Mouse (Mus musculus): Measurements from ENCODE around the gene Slc13a4.
A peak's percentile ranks its signal among the peaks of the same experiment; 100 is the strongest.

The Slc13a4 gene

GRCm38 (mm10) chr6:35308037-35308436 is at the start of gene Slc13a4:
Gene Slc13a4, minus strand, starts transcription at chr6:35308131.
- DNase-seq (ENCODE audit: low spot score in 2 of 2), result no peak

DNA sequence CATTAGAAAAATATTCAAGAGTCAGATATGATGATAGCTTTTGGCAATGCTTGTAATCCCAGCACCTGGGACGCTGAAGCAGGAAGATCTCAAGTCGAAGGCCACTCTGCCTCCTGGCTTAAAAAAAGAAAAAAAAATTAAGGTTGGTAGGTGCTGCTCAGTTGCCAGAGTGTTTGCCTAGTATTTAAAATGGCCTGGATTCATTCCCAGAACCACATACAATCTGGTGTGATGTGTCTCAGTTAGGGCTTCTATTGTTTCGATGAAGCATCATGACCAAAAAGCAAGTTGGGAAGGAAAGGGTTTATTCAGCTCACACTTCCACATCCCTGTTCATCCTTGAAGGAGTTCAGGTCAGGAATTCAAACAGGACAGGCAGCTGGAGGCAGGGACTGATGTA is 47.4 kb upstream of the Slc13a4 start:
- no peak for DNase-seq (ENCODE audit: low spot score in 2 of 2)

- DNase-seq (ENCODE audit: low spot score in 2 of 2), result no peak
Observed at GRCm38 (mm10) chr6:35354622-35354998, 46.7 kb upstream of the Slc13a4 start.

DNA sequence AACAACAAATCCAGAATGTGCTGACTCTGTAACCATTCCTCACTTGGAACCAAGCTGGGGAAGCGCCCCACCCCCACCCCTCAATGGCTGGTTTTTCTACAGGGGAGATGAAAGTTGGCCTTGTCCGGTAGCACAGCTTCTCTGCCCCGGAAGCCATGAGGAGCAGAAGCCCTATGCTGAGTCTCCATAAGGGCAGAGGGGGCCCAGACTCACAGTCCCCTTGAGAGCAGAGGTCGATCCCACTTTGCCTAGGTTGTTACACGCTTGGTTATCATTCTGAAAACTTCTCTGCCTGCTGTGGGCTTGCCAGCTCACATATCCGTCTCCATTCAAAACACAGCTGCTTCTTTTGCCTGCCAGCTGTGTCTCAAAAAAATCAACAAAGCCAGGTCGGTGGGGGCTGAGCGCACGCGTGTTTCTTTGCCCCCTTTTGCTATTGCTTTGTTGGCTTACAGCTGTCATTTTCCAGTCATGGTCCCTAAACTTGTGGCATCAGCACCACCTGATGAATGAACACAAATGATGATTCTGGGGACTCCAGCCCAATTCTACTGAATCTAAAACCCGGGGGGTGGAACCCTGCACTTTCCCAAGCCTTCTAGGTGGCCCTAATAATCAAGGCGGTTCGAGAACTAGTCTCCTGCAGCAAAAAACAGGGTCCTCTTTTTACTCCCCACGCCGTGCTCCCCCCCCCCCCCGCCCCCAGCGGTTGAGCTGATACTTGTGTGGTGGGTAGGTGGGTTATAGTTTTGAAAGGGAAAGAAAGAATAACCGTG is 46.1 kb upstream of the Slc13a4 start:
- no peak for DNase-seq (ENCODE audit: low spot score in 2 of 2)

DNA sequence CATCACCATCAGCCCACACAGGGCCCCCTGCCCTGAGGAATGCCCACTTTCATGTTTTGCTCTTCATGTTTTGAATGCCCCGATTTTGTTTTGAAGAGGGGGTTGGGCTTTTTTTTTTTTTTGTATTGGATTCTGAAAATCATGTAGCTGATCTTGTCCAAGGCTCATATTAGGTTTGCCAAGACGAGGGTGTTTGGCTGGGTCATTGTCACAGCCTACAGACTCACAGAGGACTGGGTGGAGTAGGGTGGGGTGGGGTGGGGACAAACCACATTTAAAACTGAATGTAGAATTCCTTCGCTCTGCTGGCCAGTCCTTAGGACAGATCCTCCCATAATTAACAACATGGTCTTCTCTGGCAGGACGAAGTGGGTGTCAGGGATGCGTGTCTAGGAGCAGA is 45.5 kb upstream of the Slc13a4 start:
- no peak for DNase-seq (ENCODE audit: low spot score in 2 of 2)

DNA sequence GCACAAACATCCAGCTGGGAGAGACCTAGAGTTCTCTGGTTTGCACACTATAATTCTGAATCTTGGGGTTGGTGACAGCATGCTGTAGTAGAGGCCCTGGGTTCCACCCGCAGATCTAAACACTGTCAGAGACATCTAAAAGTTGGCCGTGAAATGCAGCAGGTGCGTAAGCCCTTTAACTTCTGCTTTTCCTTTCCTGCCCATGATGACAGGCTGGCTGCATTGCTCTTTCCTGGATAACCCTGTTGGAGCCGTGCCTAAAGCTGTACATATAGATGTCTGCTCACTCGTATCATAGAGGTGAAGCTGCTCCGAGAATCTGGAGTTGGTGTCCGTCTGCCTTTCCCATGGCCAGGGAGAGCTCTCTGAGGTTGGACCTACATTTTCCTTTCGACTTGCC is 44.9 kb upstream of the Slc13a4 start:
- no peak for DNase-seq (ENCODE audit: low spot score in 2 of 2)

DNA sequence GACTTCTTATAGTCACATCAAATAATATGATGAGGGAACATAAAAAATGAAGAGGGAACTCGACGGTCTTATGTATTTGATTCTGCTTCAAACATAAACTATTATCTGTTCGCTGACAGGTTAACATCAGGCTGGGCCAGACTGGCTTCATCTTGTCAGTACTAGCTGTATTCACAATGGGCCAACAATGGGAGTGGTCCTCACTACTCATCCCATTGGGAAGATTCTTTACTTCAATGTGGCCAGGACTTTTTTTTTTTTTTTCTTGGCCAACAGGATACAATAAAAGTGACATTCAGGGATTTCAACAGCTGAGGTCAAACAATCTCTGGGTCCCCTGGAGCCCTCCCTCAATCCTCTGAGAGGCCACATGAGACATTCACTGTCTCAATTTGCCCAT is 43.9 kb upstream of the Slc13a4 start:
- DNase-seq (ENCODE audit: low spot score in 2 of 2), result no peak

GRCm38 (mm10) chr6:35349784-35350183 is 41.9 kb upstream of the Slc13a4 start:
- no peak for DNase-seq (ENCODE audit: low spot score in 2 of 2)

DNA sequence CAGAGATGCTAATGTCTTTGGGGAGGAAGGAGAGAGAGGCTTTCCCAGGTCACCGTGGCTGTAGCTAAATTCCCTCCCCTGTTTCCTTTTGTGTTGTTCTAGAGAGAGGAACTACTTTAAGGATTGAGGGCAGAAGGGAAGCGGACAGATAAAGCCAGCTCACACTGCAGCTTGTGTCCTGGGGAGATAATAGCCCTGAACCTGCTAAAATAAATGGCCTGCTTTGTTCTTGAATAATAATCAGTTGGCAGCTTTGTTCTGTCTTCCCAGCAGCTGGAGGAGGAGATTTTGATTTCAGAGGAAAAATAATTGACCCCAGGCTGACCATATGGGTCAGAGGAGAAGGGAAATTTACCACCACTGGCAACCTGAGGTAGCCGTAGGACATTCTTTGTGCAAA is 30.7 kb upstream of the Slc13a4 start:
- no peak for DNase-seq (ENCODE audit: low spot score in 2 of 2)

DNA sequence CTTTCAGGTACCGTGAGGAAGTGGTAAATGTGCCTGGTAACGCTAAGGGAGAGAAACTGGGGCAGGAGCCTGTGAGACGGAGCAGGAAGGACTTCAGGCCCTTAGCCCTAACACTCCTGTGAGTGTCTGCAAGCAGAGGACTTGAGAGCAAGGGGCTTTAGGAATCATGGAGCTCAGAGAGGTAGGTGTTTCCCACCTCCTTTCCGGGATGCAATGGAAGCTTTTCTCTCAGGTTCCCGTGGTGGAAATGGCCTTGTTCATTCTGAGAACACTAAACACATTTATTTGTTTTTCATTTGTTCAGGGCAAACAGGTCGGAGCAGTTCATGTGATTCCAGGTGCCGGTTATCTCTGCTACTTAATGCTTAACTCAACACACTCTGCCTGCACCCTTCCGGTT is 29.9 kb upstream of the Slc13a4 start:
- no peak for DNase-seq (ENCODE audit: low spot score in 2 of 2)

DNA sequence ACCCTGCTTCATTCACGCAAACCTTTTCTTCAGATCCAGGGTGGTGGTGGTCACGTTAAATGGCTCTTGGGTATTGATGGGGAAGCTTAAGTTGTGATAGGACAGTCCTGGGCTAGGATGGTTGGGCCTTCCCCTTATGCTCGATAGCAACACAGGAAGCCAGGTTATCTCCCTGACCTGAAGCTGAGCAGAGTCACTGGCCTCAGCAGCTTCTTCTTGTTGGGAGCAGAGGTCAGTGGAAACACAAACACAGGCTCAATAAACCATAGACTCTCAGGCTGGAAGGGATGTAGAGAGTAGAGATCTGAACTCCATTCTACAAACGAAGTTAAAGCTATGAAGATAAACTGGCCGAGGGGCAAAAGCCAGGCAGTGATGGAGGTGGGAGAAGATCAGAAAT is 27.5 kb upstream of the Slc13a4 start:
- DNase-seq (ENCODE audit: low spot score in 2 of 2), result no peak

GRCm38 (mm10) chr6:35334278-35334677 is 26.3 kb upstream of the Slc13a4 start:
- no peak for DNase-seq (ENCODE audit: low spot score in 2 of 2)

- DNase-seq (ENCODE audit: low spot score in 2 of 2), result no peak
Observed at GRCm38 (mm10) chr6:35333632-35334031, 25.7 kb upstream of the Slc13a4 start.

DNA sequence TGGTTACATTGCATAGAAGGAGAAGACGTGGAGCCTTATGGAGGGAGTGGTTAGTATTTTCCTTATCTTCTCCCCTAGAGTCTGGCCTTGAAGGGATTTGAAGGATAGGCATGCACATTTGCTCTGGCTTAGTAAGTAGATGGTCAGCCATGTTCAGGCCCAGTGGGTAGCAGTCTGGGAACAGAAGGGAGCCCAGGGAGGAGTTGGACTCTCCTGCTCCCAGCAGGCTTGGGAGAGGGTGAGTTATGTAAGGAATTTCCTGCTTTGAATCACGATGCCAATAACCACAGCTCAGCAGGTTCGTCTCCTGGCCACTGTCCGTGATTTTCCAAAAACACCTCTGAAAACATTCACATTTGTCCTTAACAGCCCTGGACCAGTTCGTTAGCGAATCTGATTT is 22.9 kb upstream of the Slc13a4 start:
- no peak for DNase-seq (ENCODE audit: low spot score in 2 of 2)

DNA sequence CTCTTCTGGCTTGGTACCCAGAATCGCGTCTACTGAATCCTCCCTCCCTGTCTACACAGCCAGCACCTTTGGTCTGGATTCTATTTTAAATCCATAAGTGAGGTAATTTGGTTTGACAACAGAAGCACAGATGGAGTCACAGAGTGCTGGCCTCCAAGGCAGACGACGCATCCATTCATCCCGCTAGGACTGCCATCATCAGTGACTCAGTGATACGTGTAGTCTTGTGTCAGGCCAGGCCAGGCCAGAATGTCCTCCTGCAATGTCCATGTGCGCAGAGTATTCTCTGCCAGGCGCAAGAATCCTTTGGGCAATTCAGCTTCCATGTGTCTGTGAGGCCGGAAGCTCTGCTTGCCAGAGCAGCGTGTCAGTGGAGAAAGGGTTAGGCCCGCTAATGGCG is 22.0 kb upstream of the Slc13a4 start:
- no peak for DNase-seq (ENCODE audit: low spot score in 2 of 2)

DNA sequence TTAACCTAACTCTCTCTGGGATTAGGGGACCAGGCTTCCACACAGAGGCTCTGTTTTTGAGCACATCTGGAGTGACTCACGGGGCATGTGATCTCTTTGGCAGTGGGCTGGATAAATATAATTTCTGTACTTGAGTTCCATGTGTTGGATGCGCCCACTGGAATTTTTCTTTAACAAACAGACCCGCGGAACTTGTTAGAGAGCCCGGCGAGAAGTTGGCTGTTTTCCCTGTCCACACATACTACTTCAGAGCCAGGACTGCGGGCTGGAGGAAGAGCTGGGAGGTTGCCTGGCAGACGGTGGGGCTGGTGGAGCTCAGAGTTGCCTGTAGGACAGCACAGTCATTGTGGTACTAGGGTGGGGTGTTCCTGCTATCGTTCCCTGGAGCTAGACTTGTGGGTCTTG is 18.2 kb upstream of the Slc13a4 start, which contains the start of gene Fam180a:
Gene Fam180a, minus strand, starts transcription at position 31 of the 405 bp plus-strand sequence.
- DNase-seq (ENCODE audit: low spot score in 2 of 2), result peak in 1 of 2 experiments; percentile 18

GRCm38 (mm10) chr6:35324306-35324705 is 16.4 kb upstream of the Slc13a4 start:
- DNase-seq (ENCODE audit: low spot score in 2 of 2), result no peak

DNA sequence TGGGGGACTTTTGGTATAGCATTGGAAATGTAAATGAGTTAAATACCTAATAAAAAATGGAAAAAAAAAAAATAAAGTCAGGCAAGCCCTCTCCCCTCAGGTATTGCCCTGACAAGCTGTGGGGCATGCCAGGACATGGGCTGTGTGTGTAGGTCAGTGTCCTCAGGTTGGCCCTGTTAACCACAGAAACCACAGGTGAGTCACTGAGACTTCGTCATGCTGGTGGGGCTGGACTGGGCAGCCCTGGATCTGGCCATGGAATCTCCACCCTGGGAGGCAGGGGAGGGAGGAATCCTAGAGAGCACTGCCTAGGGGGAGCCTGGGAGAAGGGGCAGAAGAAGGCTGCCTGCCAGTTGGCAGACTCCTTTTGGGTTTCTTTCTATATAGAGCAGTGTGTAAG is 15.1 kb upstream of the Slc13a4 start:
- DNase-seq (ENCODE audit: low spot score in 2 of 2), result no peak

GRCm38 (mm10) chr6:35321105-35321504 is 13.2 kb upstream of the Slc13a4 start:
- peak in 1 of 2 experiments; percentile 45 for DNase-seq (ENCODE audit: low spot score in 2 of 2)

DNA sequence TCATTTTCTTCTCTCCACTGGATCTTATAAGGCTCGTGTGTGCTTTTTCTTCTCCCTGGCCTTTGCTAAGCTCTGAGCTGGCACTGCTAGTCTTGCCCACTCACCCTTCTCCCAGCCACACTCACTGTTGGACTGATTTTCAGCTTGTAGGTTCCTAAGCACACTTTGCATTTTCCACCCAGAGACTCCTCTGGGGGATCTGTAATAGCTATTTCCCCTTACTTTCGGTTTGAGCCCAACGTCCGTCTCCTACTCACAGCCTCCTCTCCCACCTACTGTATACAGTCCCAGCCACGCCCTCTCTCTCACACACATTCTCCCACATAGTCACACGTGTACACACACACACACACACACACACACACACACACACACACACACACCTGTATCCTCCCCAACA is 11.9 kb upstream of the Slc13a4 start:
- DNase-seq (ENCODE audit: low spot score in 2 of 2), result no peak

DNA sequence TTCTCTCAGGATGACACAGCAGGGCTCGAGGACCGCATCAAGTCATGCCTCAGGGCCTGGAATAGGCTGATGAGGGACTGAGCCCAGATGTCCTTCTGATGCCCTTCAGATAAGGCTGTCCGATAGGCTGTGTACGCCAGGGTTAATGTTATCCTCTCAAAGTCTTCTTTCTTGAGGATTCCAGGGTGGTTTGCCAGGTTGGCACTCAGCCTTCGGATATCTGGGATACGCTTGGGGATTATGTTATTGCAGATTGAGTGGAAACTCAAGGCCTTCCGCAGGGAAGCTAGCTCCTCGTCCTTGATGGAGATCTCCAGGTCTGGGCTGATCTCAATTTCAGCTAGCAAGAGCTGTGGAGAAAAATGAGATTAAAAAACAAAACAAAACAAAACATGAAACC is 5.6 kb upstream of the Slc13a4 start:
- DNase-seq (ENCODE audit: low spot score in 2 of 2), result no peak

- DNase-seq (ENCODE audit: low spot score in 2 of 2), result no peak
Observed at GRCm38 (mm10) chr6:35309406-35309805, 1.5 kb upstream of the Slc13a4 start.

DNA sequence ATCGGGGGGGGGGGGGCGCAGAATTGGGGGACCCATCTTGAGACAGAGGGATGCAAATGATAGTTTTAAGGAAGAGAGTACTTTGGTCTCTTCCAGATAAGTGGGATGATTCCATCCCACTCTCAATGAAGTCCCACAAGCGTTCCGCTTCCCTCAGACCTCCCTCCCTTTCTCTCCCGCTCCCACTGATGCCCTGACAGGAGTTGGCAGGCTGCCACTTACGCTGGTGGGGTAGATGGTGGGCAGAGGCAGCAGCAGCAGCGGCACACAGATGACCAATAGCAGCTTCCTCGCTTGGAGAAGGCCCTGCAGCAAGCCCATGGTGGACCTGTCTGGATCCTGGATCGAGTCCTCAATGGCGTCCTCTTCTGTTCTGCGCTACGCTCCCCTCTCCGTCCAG is 795 bp downstream of the Slc13a4 start:
- DNase-seq (ENCODE audit: low spot score in 2 of 2), result no peak

DNA sequence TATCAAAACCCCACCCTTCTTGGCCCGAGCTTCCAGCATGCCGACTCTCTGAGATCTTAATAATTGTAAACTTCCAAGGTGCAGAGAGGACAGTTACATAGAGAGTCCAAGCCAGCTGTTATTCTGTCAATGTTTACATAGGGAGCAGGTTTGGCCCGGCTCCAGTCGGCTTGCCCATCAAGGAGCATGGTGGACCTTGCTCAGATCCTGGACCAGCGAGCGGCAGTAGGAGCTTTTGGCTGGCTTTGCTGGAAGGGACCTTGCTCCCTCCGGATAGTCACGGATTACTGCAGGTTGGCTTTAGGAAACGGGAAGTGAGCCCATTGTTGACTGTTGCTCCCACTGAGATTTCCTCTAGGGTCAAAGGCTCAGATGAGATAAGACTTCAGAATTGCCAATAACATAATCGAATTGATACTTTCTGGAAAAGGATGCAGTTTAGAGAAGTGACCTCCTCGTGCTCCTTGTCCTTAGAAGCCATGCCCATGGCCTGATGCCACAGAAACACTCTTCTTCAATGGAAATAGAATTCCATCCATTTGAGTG is 4.5 kb downstream of the Slc13a4 start:
- DNase-seq (ENCODE audit: low spot score in 2 of 2), result no peak
